In genomic region chr5:43781423-43781976, GRCm38 (mm10) we compare ENCODE assay signal across 7 mouse cellular contexts. TPM values are rescaled to one million over a fixed set of nuclear protein-coding genes. Genes with fewer than 3 reads are reported as not detected.
DNase-seq lines count a peak whose midpoint lies in the region; ATAC-seq and TF ChIP-seq lines count a peak whose summit lies in the region.

No protein-coding gene starts in this region.

- no peak for TF ChIP-seq POLR2A in small intestine, adult 2 months (IDR thresholded peaks at IDR 0.05; ENCODE audit: low read depth, low read length)

- peak; percentile 82; the same call in 1 of the 2 replicates for ATAC-seq in hindbrain, embryonic 13.5 days (ENCODE audit: low FRiP score)
- peak; percentile 56 for ATAC-seq in lung, embryonic 15.5 days (ENCODE audit: borderline replicate concordance, extremely low read depth, low FRiP score, low TSS enrichment)

- under 1% methylated on average over 53 of the region's 61 CpGs for WGBS in hindbrain, embryonic 13.5 days
- under 1% methylated on average over 29 of the region's 61 CpGs for WGBS in lung, embryonic 15.5 days
- under 1% methylated on average over 61 of the region's 61 CpGs for WGBS in small intestine, adult 2 months

- peak overlapping the region; percentile 94 for H3K9ac ChIP-seq in hindbrain, embryonic 13.5 days
- peak overlapping the region; percentile 92 for H3K9ac ChIP-seq in lung, embryonic 15.5 days

- H3K4me1 ChIP-seq in erythroblast, embryonic 14.5 days (ENCODE audit: control insufficient read depth): peaks cover 32% of the 10 kb centered on the region
- peaks cover 35% of the 10 kb centered on the region for H3K4me1 ChIP-seq in hindbrain, embryonic 13.5 days (replicated peaks)
- peaks cover 33% of the 10 kb centered on the region for H3K4me1 ChIP-seq in lung, embryonic 15.5 days
- peaks cover 6% of the 10 kb centered on the region; the same call in 1 of the 2 replicates for H3K4me1 ChIP-seq in small intestine, adult 2 months (ENCODE audit: control insufficient read depth, insufficient read depth, insufficient read length, low read length)

- no peaks in the 10 kb centered on the region for H3K27me3 ChIP-seq in erythroblast, embryonic 14.5 days (ENCODE audit: control insufficient read depth)
- no peaks in the 10 kb centered on the region; the same call in 1 of the 2 replicates for H3K27me3 ChIP-seq in hindbrain, embryonic 13.5 days
- H3K27me3 ChIP-seq in lung, embryonic 15.5 days: no peaks in the 10 kb centered on the region
- H3K27me3 ChIP-seq in small intestine, adult 2 months (ENCODE audit: control insufficient read depth, insufficient read depth, low read length): no peaks in the 10 kb centered on the region

- H3K9me3 ChIP-seq in erythroblast, embryonic 14.5 days (ENCODE audit: control insufficient read depth, low read length): no peaks in the 10 kb centered on the region
- no peaks in the 10 kb centered on the region for H3K9me3 ChIP-seq in hindbrain, embryonic 13.5 days
- no peaks in the 10 kb centered on the region for H3K9me3 ChIP-seq in lung, embryonic 15.5 days

- H3K36me3 ChIP-seq in erythroblast, embryonic 14.5 days (ENCODE audit: control insufficient read depth): no peaks in the 10 kb centered on the region; the same call in 1 of the 2 replicates
- H3K36me3 ChIP-seq in hindbrain, embryonic 13.5 days: no peaks in the 10 kb centered on the region
- H3K36me3 ChIP-seq in lung, embryonic 15.5 days: no peaks in the 10 kb centered on the region
- no peaks in the 10 kb centered on the region; the same call in 1 of the 2 replicates for H3K36me3 ChIP-seq in small intestine, adult 2 months (ENCODE audit: control insufficient read depth, insufficient read depth, low read length)

- peak; percentile 7 to 11 for DNase-seq in right cerebral cortex, postnatal 36 days (ENCODE audit: low spot score in 2 of 2)
- no peak for DNase-seq in right cerebral cortex, postnatal 14 days
- peak; percentile 63 for DNase-seq in adrenal gland, postnatal 10 days

- TF ChIP-seq CTCF in small intestine, adult 2 months (IDR thresholded peaks at IDR 0.05; ENCODE audit: extremely low read depth, insufficient read length, insufficient replicate concordance, low read depth, low read length): no peak

- H3K4me2 ChIP-seq in hindbrain, embryonic 13.5 days: peak overlapping the region; percentile 59
- H3K4me2 ChIP-seq in lung, embryonic 15.5 days: peak overlapping the region; percentile 87

- H3K27ac ChIP-seq in hindbrain, embryonic 13.5 days: peak overlapping the region; percentile 97
- H3K27ac ChIP-seq in lung, embryonic 15.5 days: peak overlapping the region; percentile 91
- H3K27ac ChIP-seq in small intestine, adult 2 months (ENCODE audit: insufficient read depth, low read depth, low read length): peak overlapping the region; percentile 60

- H3K4me3 ChIP-seq in erythroblast, embryonic 14.5 days (replicated peaks): peak overlapping the region; percentile 86
- H3K4me3 ChIP-seq in hindbrain, embryonic 13.5 days: peak overlapping the region; percentile 84
- H3K4me3 ChIP-seq in lung, embryonic 15.5 days: peak overlapping the region; percentile 86
- H3K4me3 ChIP-seq in small intestine, adult 2 months (ENCODE audit: low read depth, low read length): peak overlapping the region; percentile 79

RNA-seq across cellular contexts. Expression of gene Bst1, which starts 37.2 kb away (rescaled TPM):
- 1 to 10 TPM in 1 of 2 experiments, under 1 TPM in 1; 1.00 to 1.6 TPM for total RNA-seq in adrenal gland, postnatal 10 days (2021)
- not detected in 2 replicates for polyA plus RNA-seq in erythroblast, embryonic 14.5 days (2012)
- not detected in 2 replicates for polyA plus RNA-seq in hindbrain, embryonic 13.5 days (2015; fragmentation: Nextera tagmentation; extraction: Ambion mirVana)
- polyA plus RNA-seq in lung, embryonic 15.5 days (2015; fragmentation: Nextera tagmentation; extraction: Ambion mirVana): 1.4 and 2.4 TPM in 2 replicates
- polyA plus RNA-seq in small intestine, adult 2 months (2012; rRNA removed): 25.9 and 87.8 TPM in 2 replicates

RNA-seq across cellular contexts. Expression of gene Fbxl5, which starts 39.9 kb away (rescaled TPM):
- total RNA-seq in adrenal gland, postnatal 10 days (2021): 10 to 100 TPM; 46.3 to 48.6 TPM
- polyA plus RNA-seq in erythroblast, embryonic 14.5 days (2012): 0.15 and 0.27 TPM in 2 replicates
- 69.7 and 70.5 TPM in 2 replicates for polyA plus RNA-seq in hindbrain, embryonic 13.5 days (2015; fragmentation: Nextera tagmentation; extraction: Ambion mirVana)
- 67.4 and 70.4 TPM in 2 replicates for polyA plus RNA-seq in lung, embryonic 15.5 days (2015; fragmentation: Nextera tagmentation; extraction: Ambion mirVana)
- polyA plus RNA-seq in small intestine, adult 2 months (2012; rRNA removed): 12.0 and 25.8 TPM in 2 replicates

Comparison
In these comparisons a context has a peak if more than half of its experiments do, and no peak if none do; other contexts are left out.
1. RNA of gene Fbxl5, which starts 39.9 kb away (polyA plus RNA-seq): 69.7 to 70.5 TPM in hindbrain, embryonic 13.5 days, 67.4 to 70.4 TPM in lung, embryonic 15.5 days and 12.0 to 25.8 TPM in small intestine, adult 2 months; 0.15 to 0.27 TPM in erythroblast, embryonic 14.5 days; every median in the first group is over 10 times any median in the second.
2. Peak in every context shown above with its lines, with median percentiles within 50 percentile points of each other: H3K4me3 ChIP-seq and H3K27ac ChIP-seq.